Mouse (Mus musculus): ENCODE measurements around the gene Ubac2. TPM values are rescaled to one million over a fixed set of nuclear protein-coding genes. Genes with fewer than 3 reads are reported as not detected.

The Ubac2 gene
- polyA plus RNA-seq, 1 experiment from 2014 or later: 52.4 TPM

GRCm38 (mm10) chr14:121999455-121999854 lies 121.0 kb downstream of the Ubac2 start:
- DNase-seq (no peak), ATAC-seq (ENCODE audit: low FRiP score, low TSS enrichment) (no peak)
- Histone ChIP-seq H3K9me3 (ENCODE audit: control insufficient read depth, low read length) (no peaks in the 10 kb centered on the region), H3K27me3 (ENCODE audit: control insufficient read depth, insufficient read depth, low read length) (no peaks in the 10 kb centered on the region), H3K27ac (replicated peaks; ENCODE audit: low read depth, low read length) (no peak overlapping the region), H3K4me1 (ENCODE audit: control insufficient read depth, insufficient read depth, low read length) (0 out of 2 replicates have a peak, but pooled peaks cover 2% of the 10 kb centered on the region), H3K4me3 (replicated peaks; ENCODE audit: low read depth, low read length) (no peak overlapping the region), H3K36me3 (ENCODE audit: control insufficient read depth, insufficient read depth, low read length) (peaks cover 25% of the 10 kb centered on the region), H3K4me2 (ENCODE audit: low read length) (no peak overlapping the region), H3K9ac (replicated peaks; ENCODE audit: low read length) (no peak overlapping the region)
- 95% methylated on average over 8 of the region's 8 CpGs for WGBS

GRCm38 (mm10) chr14:122000346-122001105 lies 122.1 kb downstream of the Ubac2 start:
- 91% methylated on average over 17 of the region's 17 CpGs for WGBS
- no peak for ATAC-seq (ENCODE audit: low FRiP score, low TSS enrichment)

GRCm38 (mm10) chr14:122002224-122002623 lies 123.8 kb downstream of the Ubac2 start:
- Histone ChIP-seq H3K9me3 (ENCODE audit: control insufficient read depth, low read length) (no peaks in the 10 kb centered on the region), H3K36me3 (ENCODE audit: control insufficient read depth, insufficient read depth, low read length) (peaks cover 3% of the 10 kb centered on the region; the same call in 1 of the 2 replicates), H3K27me3 (ENCODE audit: control insufficient read depth, insufficient read depth, low read length) (no peaks in the 10 kb centered on the region), H3K4me1 (ENCODE audit: control insufficient read depth, insufficient read depth, low read length) (0 out of 2 replicates have a peak, but pooled peaks cover 2% of the 10 kb centered on the region), H3K4me2 (ENCODE audit: low read length) (no peak overlapping the region), H3K4me3 (replicated peaks; ENCODE audit: low read depth, low read length) (no peak overlapping the region), H3K27ac (replicated peaks; ENCODE audit: low read depth, low read length) (no peak overlapping the region), H3K9ac (replicated peaks; ENCODE audit: low read length) (no peak overlapping the region)
- DNase-seq (no peak), ATAC-seq (ENCODE audit: low FRiP score, low TSS enrichment) (no peak)
- WGBS: 91% methylated on average over 7 of the region's 7 CpGs

More at GRCm38 (mm10) chr14:122000346-122001105, 122.1 kb downstream of the Ubac2 start:
- Histone ChIP-seq H3K27me3 (ENCODE audit: control insufficient read depth, insufficient read depth, low read length) (no peaks in the 10 kb centered on the region), H3K36me3 (ENCODE audit: control insufficient read depth, insufficient read depth, low read length) (peaks cover 15% of the 10 kb centered on the region), H3K4me1 (ENCODE audit: control insufficient read depth, insufficient read depth, low read length) (0 out of 2 replicates have a peak, but pooled peaks cover 2% of the 10 kb centered on the region), H3K4me3 (replicated peaks; ENCODE audit: low read depth, low read length) (no peak overlapping the region), H3K9ac (replicated peaks; ENCODE audit: low read length) (no peak overlapping the region), H3K9me3 (ENCODE audit: control insufficient read depth, low read length) (no peaks in the 10 kb centered on the region), H3K27ac (replicated peaks; ENCODE audit: low read depth, low read length) (0 out of 2 replicates have a peak overlapping the region, but pooled peaks have one; percentile 8), H3K4me2 (ENCODE audit: low read length) (no peak overlapping the region)
- peak; percentile 19 for DNase-seq

- Histone ChIP-seq H3K4me2 (ENCODE audit: low read length) (no peak overlapping the region), H3K4me3 (replicated peaks; ENCODE audit: low read depth, low read length) (no peak overlapping the region), H3K27ac (replicated peaks; ENCODE audit: low read depth, low read length) (no peak overlapping the region), H3K27me3 (ENCODE audit: control insufficient read depth, insufficient read depth, low read length) (no peaks in the 10 kb centered on the region), H3K4me1 (ENCODE audit: control insufficient read depth, insufficient read depth, low read length) (0 out of 2 replicates have a peak, but pooled peaks cover 2% of the 10 kb centered on the region), H3K36me3 (ENCODE audit: control insufficient read depth, insufficient read depth, low read length) (0 out of 2 replicates have a peak, but pooled peaks cover 3% of the 10 kb centered on the region), H3K9ac (replicated peaks; ENCODE audit: low read length) (no peak overlapping the region), H3K9me3 (ENCODE audit: control insufficient read depth, low read length) (no peaks in the 10 kb centered on the region)
- DNase-seq (no peak), ATAC-seq (ENCODE audit: low FRiP score, low TSS enrichment) (no peak)
These were observed 125.4 kb downstream of the Ubac2 start for GRCm38 (mm10) chr14:122003812-122004211.

GRCm38 (mm10) chr14:122008261-122008660 lies 129.8 kb downstream of the Ubac2 start:
- WGBS: 93% methylated on average over 4 of the region's 4 CpGs
- no peaks in the 10 kb centered on the region for H3K27me3 ChIP-seq (ENCODE audit: control insufficient read depth, insufficient read depth, low read length)
- H3K27ac ChIP-seq (replicated peaks; ENCODE audit: low read depth, low read length): no peak overlapping the region
- H3K36me3 ChIP-seq (ENCODE audit: control insufficient read depth, insufficient read depth, low read length): peaks cover 24% of the 10 kb centered on the region; the same call in 1 of the 2 replicates
- no peak overlapping the region for H3K4me3 ChIP-seq (replicated peaks; ENCODE audit: low read depth, low read length)
- H3K4me1 ChIP-seq (ENCODE audit: control insufficient read depth, insufficient read depth, low read length): no peaks in the 10 kb centered on the region
- ATAC-seq (ENCODE audit: low FRiP score, low TSS enrichment): no peak
- no peak for DNase-seq
- no peak overlapping the region for H3K9ac ChIP-seq (replicated peaks; ENCODE audit: low read length)
- H3K4me2 ChIP-seq (ENCODE audit: low read length): no peak overlapping the region
- no peaks in the 10 kb centered on the region for H3K9me3 ChIP-seq (ENCODE audit: control insufficient read depth, low read length)

- Histone ChIP-seq H3K4me3 (replicated peaks; ENCODE audit: low read depth, low read length) (no peak overlapping the region), H3K36me3 (ENCODE audit: control insufficient read depth, insufficient read depth, low read length) (peaks cover 24% of the 10 kb centered on the region; the same call in 1 of the 2 replicates), H3K27me3 (ENCODE audit: control insufficient read depth, insufficient read depth, low read length) (no peaks in the 10 kb centered on the region), H3K27ac (replicated peaks; ENCODE audit: low read depth, low read length) (no peak overlapping the region), H3K9me3 (ENCODE audit: control insufficient read depth, low read length) (no peaks in the 10 kb centered on the region), H3K4me2 (ENCODE audit: low read length) (no peak overlapping the region), H3K4me1 (ENCODE audit: control insufficient read depth, insufficient read depth, low read length) (no peaks in the 10 kb centered on the region), H3K9ac (replicated peaks; ENCODE audit: low read length) (no peak overlapping the region)
- no peak for ATAC-seq (ENCODE audit: low FRiP score, low TSS enrichment)
- 94% methylated on average over 13 of the region's 13 CpGs for WGBS
- DNase-seq: no peak
These were observed 131.1 kb downstream of the Ubac2 start for GRCm38 (mm10) chr14:122009502-122009901.

- H3K36me3 ChIP-seq (ENCODE audit: control insufficient read depth, insufficient read depth, low read length): peaks cover 26% of the 10 kb centered on the region; the same call in 1 of the 2 replicates
- DNase-seq: no peak
- H3K4me3 ChIP-seq (replicated peaks; ENCODE audit: low read depth, low read length): no peak overlapping the region
- peak overlapping the region; percentile 26; the same call in 1 of the 2 replicates for H3K27ac ChIP-seq (replicated peaks; ENCODE audit: low read depth, low read length)
- no peaks in the 10 kb centered on the region for H3K27me3 ChIP-seq (ENCODE audit: control insufficient read depth, insufficient read depth, low read length)
- no peak overlapping the region for H3K4me2 ChIP-seq (ENCODE audit: low read length)
- no peaks in the 10 kb centered on the region for H3K4me1 ChIP-seq (ENCODE audit: control insufficient read depth, insufficient read depth, low read length)
- 81% methylated on average over 7 of the region's 7 CpGs for WGBS
- no peak overlapping the region for H3K9ac ChIP-seq (replicated peaks; ENCODE audit: low read length)
- ATAC-seq (ENCODE audit: low FRiP score, low TSS enrichment): no peak
- H3K9me3 ChIP-seq (ENCODE audit: control insufficient read depth, low read length): no peaks in the 10 kb centered on the region
These were observed 131.9 kb downstream of the Ubac2 start for GRCm38 (mm10) chr14:122010301-122010700.

- no peaks in the 10 kb centered on the region for H3K27me3 ChIP-seq (ENCODE audit: control insufficient read depth, insufficient read depth, low read length)
- no peak overlapping the region for H3K9ac ChIP-seq (replicated peaks; ENCODE audit: low read length)
- no peak overlapping the region for H3K27ac ChIP-seq (replicated peaks; ENCODE audit: low read depth, low read length)
- WGBS: 95% methylated on average over 8 of the region's 8 CpGs
- no peaks in the 10 kb centered on the region for H3K9me3 ChIP-seq (ENCODE audit: control insufficient read depth, low read length)
- H3K4me1 ChIP-seq (ENCODE audit: control insufficient read depth, insufficient read depth, low read length): no peaks in the 10 kb centered on the region
- ATAC-seq (ENCODE audit: low FRiP score, low TSS enrichment): no peak
- H3K36me3 ChIP-seq (ENCODE audit: control insufficient read depth, insufficient read depth, low read length): peaks cover 29% of the 10 kb centered on the region; the same call in 1 of the 2 replicates
- no peak overlapping the region for H3K4me3 ChIP-seq (replicated peaks; ENCODE audit: low read depth, low read length)
- no peak overlapping the region for H3K4me2 ChIP-seq (ENCODE audit: low read length)
- no peak for DNase-seq
These were observed 133.3 kb downstream of the Ubac2 start for GRCm38 (mm10) chr14:122011768-122012167.

- no peaks in the 10 kb centered on the region for H3K27me3 ChIP-seq (ENCODE audit: control insufficient read depth, insufficient read depth, low read length)
- H3K4me2 ChIP-seq (ENCODE audit: low read length): no peak overlapping the region
- 83% methylated on average over 5 of the region's 5 CpGs for WGBS
- no peak overlapping the region for H3K9ac ChIP-seq (replicated peaks; ENCODE audit: low read length)
- no peak overlapping the region for H3K4me3 ChIP-seq (replicated peaks; ENCODE audit: low read depth, low read length)
- peaks cover 29% of the 10 kb centered on the region; the same call in 1 of the 2 replicates for H3K36me3 ChIP-seq (ENCODE audit: control insufficient read depth, insufficient read depth, low read length)
- ATAC-seq (ENCODE audit: low FRiP score, low TSS enrichment) (no peak), DNase-seq (no peak)
- H3K9me3 ChIP-seq (ENCODE audit: control insufficient read depth, low read length): no peaks in the 10 kb centered on the region
- H3K4me1 ChIP-seq (ENCODE audit: control insufficient read depth, insufficient read depth, low read length): no peaks in the 10 kb centered on the region
- H3K27ac ChIP-seq (replicated peaks; ENCODE audit: low read depth, low read length): no peak overlapping the region
These were observed 133.8 kb downstream of the Ubac2 start for GRCm38 (mm10) chr14:122012193-122012592.

All from midbrain, embryonic 14.5 days (tissue).